Mouse (Mus musculus) bone marrow, adult 2 months (tissue): ENCODE results near the gene Immt.

ENCODE experiments used
- CTCF ChIP-seq: fragments of 200-500 bp; IDR thresholded peaks from 2 replicates; pipeline ENCODE4 v1.5.1; 2011; ENCODE audit warnings: low read length, control low read depth; ENCODE audit not compliant: control insufficient read depth, insufficient read depth
- POLR2A ChIP-seq: fragments of 200-500 bp; IDR thresholded peaks from 2 replicates; pipeline ENCODE4 v1.6.1; 2011; ENCODE audit warnings: low read depth, mild to moderate bottlenecking, control low read depth, low read length, borderline replicate concordance; ENCODE audit not compliant: control insufficient read depth

GRCm38 (mm10) chr6:71799391-71799790 lies 31.7 kb upstream of the Immt start:
- TF ChIP-seq CTCF (no peak), POLR2A (no peak)
